Mouse (Mus musculus) midbrain, embryonic 11.5 days (tissue): ENCODE results near the gene Tnfrsf12a. TPM values are rescaled to one million over a fixed set of nuclear protein-coding genes. Genes with fewer than 3 reads are reported as not detected.

Source experiments
- ATAC-seq: fragments of 200-750 bp; cut with Nextera tagmentation; 2 replicates; pipeline ENCODE4 v1.8.0; 2017; ENCODE audit warnings: moderate TSS enrichment, moderate library complexity; ENCODE audit not compliant: low FRiP score
- DNase-seq: peaks from one replicate; pipeline ENCODE4 v3.0.0; 2015; ENCODE audit warnings: low spot score; ENCODE audit errors: missing footprints
- H3K27ac ChIP-seq: fragments of 300-500 bp; sonication (generic); 2 replicates; pipeline ENCODE4 v1.5.1; 2014; ENCODE audit warnings: low read depth, low read length
- H3K27me3 ChIP-seq: fragments of 300-500 bp; sonication (generic); 2 replicates; pipeline ENCODE4 v1.6.1; 2014; ENCODE audit warnings: mild to moderate bottlenecking, low read length, moderate library complexity, mixed read lengths; ENCODE audit not compliant: control insufficient read depth, insufficient read depth
- H3K36me3 ChIP-seq: fragments of 300-500 bp; sonication (generic); 2 replicates; pipeline ENCODE4 v1.6.1; 2014; ENCODE audit warnings: mild to moderate bottlenecking, low read length, moderate library complexity, mixed read lengths; ENCODE audit not compliant: control insufficient read depth, insufficient read depth
- H3K4me1 ChIP-seq: fragments of 300-500 bp; sonication (generic); 2 replicates; pipeline ENCODE4 v1.6.1; 2014; ENCODE audit warnings: low read length; ENCODE audit not compliant: control insufficient read depth, insufficient read depth
- H3K4me2 ChIP-seq: fragments of 300-500 bp; sonication (generic); 2 replicates; pipeline ENCODE4 v1.6.1; 2014; ENCODE audit warnings: mild to moderate bottlenecking, moderate library complexity
- H3K4me3 ChIP-seq: fragments of 300-500 bp; sonication (generic); 2 replicates; pipeline ENCODE4 v1.5.1; 2014; ENCODE audit warnings: low read depth, low read length
- H3K9ac ChIP-seq: fragments of 300-500 bp; sonication (generic); 2 replicates; pipeline ENCODE4 v1.6.1; 2014; ENCODE audit warnings: low read length
- H3K9me3 ChIP-seq: fragments of 300-500 bp; sonication (generic); 2 replicates; pipeline ENCODE4 v1.6.1; 2016; ENCODE audit warnings: low read length; ENCODE audit not compliant: control insufficient read depth
- WGBS: fragments of 180-500 bp; shearing (Covaris S2); extraction: QIAGEN DNeasy Blood & Tissue Kit; methylation state at CpG from one replicate; pipeline ENCODE4 v1.1.7; 2014; 5-methylcytosine and 5-hydroxymethylcytosine counted together
- polyA plus RNA-seq: library from polyadenylated mRNA; unstranded; fragments of >200 nt; fragmentation: Nextera tagmentation; extraction: Ambion mirVana; gene quantifications from 2 replicates; pipeline ENCODE4 v1.2.1, GENCODE M21; 2014

Gene Tnfrsf12a
- polyA plus RNA-seq, 1 experiment from 2014 or later: 2.0 TPM

DNA sequence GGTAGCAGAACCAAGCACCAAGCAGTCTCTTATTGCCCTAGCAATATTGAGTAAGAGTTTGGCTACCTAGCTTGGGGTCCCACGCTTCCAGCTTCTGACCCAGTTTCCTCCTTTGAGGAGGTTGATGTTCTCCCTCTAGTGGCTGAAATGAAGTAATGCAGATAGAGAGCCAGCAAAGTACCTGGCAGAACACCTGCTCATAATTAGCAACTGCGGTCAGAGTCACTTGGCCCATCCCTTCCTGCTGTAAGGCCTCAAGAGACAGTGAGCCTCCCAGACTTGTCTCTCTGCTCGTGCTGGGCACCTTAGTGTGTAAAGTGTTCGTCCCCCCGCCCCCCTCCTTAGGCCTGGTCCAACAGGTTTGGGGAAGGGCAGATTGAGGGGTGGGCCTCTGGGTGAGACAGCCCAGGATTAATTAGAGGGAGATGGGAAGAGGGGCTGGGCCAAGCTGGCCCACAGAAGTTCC lies 12.7 kb downstream of the Tnfrsf12a start:
- Histone ChIP-seq H3K4me3 (no peak overlapping the region), H3K27ac (no peak overlapping the region), H3K27me3 (peaks cover 23% of the 10 kb centered on the region), H3K4me2 (no peak overlapping the region), H3K36me3 (no peaks in the 10 kb centered on the region; the same call in 1 of the 2 replicates), H3K9ac (no peak overlapping the region), H3K4me1 (no peaks in the 10 kb centered on the region), H3K9me3 (no peaks in the 10 kb centered on the region)
- DNase-seq: peak; percentile 85
- 18% methylated on average over 5 of the region's 5 CpGs for WGBS
- ATAC-seq: peak; percentile 45

DNA sequence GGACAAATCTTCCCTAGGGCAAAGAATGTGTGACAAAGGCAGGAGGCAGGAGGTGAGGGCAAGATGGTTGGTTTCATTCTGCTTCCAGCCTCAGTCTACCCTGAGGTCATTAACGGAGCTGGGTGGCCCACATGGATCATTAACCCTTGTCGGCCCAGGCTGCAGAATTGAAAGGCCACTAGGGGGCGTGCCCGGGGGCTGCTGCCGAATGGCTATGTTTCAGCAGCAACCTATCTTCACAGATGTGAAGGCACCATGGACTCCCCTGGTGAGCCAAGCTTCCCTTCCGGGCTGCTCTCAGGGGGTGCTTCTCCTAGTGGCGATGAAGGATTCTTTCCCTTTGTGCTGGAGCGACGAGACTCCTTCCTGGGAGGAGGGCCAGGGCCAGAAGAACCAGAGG lies 15.7 kb downstream of the Tnfrsf12a start:
- H3K9ac ChIP-seq: no peak overlapping the region
- 2% methylated on average over 9 of the region's 9 CpGs for WGBS
- peaks cover 24% of the 10 kb centered on the region for H3K27me3 ChIP-seq
- H3K4me2 ChIP-seq: no peak overlapping the region
- H3K4me3 ChIP-seq: no peak overlapping the region
- ATAC-seq (no peak), DNase-seq (peak; percentile 87)
- H3K4me1 ChIP-seq: no peaks in the 10 kb centered on the region
- no peaks in the 10 kb centered on the region for H3K36me3 ChIP-seq
- no peak overlapping the region for H3K27ac ChIP-seq
- H3K9me3 ChIP-seq: no peaks in the 10 kb centered on the region

DNA sequence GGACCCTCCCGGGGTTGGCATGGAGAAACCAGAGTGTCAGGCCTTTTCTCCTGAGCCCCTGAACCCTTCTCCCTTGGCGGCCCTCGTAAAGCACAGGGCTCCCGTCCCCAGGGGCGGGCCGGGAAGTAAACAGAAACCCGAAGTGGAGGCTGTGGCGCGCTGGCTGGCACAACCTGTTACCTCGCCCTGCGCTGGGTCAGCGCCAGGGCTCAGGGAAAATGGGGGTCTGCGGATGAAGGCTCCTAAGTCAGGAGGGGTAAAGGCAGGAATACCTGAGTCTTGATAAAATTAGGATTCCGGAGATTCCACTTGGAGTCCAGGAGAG lies 16.4 kb downstream of the Tnfrsf12a start:
- H3K9me3 ChIP-seq: no peaks in the 10 kb centered on the region
- ATAC-seq (no peak), DNase-seq (no peak)
- H3K4me3 ChIP-seq: no peak overlapping the region
- H3K27me3 ChIP-seq: peaks cover 24% of the 10 kb centered on the region
- no peak overlapping the region for H3K4me2 ChIP-seq
- no peaks in the 10 kb centered on the region for H3K4me1 ChIP-seq
- 6% methylated on average over 14 of the region's 14 CpGs for WGBS
- no peak overlapping the region for H3K9ac ChIP-seq
- no peak overlapping the region for H3K27ac ChIP-seq
- H3K36me3 ChIP-seq: no peaks in the 10 kb centered on the region

DNA sequence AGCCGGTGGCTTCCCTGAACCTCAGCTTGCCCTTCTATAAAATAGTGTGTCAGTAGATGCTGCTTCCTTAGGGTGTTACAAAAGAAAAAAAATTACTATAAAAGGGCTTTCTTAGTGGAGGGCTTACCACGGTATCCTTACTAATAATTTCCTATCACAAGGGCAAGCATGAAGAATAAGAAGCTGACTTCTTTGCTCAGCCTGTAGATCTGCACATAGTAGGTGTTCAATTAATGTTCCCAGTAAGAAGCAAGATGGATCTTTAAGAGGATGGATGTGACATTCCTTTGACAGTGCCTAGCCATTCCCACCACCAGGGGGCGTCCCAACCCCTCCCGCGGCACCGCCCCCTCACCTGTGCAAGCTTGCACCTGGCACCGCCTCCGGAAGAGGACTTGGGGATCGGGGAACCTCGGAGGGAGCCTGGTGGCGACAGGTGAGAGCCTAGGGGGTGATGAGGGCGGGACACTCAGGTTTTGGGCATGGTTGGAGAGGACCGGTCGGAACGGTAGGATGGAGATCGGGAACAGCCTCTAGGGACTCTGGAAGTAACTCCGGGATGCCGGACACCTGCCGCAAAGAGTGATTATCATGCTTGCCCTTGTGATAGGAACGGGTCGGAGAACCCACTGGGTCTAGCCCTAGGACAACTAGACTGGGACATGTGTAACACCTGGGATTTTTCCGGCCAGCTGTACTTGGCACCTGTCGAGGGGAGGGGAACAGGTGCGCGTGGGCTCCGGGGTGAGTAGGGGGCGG lies 17.0 kb downstream of the Tnfrsf12a start, which contains the start of gene Bicdl2:
TSS of gene Bicdl2 (plus strand) at position 390 of the 759 bp plus-strand sequence.
- 8% methylated on average over 27 of the region's 27 CpGs for WGBS
- no peaks in the 10 kb centered on the region for H3K36me3 ChIP-seq
- ATAC-seq (no peak), DNase-seq (no peak)
- peaks cover 24% of the 10 kb centered on the region for H3K27me3 ChIP-seq
- no peaks in the 10 kb centered on the region for H3K9me3 ChIP-seq
- no peak within 1 kb of the TSS for H3K9ac ChIP-seq
- no peak within 1 kb of the TSS for H3K27ac ChIP-seq
- H3K4me1 ChIP-seq: no peaks in the 10 kb centered on the region
- no peak within 1 kb of the TSS for H3K4me2 ChIP-seq
- no peak within 1 kb of the TSS for H3K4me3 ChIP-seq

DNA sequence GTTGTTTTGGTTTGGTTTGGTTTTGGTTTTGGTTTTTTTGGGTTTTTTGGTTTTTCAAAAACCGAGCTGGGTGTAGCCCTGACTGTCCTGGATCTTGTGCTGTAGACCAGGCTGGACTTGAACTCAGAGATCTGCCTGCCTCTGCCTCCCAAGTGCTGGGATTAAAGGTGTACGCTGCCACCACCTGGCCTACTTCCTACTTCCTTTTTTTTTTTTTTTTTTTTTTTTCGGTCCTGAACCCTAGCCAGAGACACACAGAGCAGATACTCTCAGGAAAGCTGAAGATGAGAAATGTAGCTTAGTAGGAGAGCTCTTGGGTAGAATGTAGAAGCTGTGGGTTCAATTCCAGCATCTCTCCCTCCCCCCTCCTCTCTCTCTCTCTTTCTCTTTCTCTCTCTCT lies 18.8 kb downstream of the Tnfrsf12a start:
- Histone ChIP-seq H3K9me3 (no peaks in the 10 kb centered on the region), H3K36me3 (no peaks in the 10 kb centered on the region), H3K4me3 (no peak overlapping the region), H3K9ac (no peak overlapping the region), H3K4me2 (no peak overlapping the region), H3K27me3 (peaks cover 24% of the 10 kb centered on the region), H3K27ac (no peak overlapping the region), H3K4me1 (no peaks in the 10 kb centered on the region)
- DNase-seq (no peak), ATAC-seq (no peak)
- 90% methylated on average over 3 of the region's 3 CpGs for WGBS

DNA sequence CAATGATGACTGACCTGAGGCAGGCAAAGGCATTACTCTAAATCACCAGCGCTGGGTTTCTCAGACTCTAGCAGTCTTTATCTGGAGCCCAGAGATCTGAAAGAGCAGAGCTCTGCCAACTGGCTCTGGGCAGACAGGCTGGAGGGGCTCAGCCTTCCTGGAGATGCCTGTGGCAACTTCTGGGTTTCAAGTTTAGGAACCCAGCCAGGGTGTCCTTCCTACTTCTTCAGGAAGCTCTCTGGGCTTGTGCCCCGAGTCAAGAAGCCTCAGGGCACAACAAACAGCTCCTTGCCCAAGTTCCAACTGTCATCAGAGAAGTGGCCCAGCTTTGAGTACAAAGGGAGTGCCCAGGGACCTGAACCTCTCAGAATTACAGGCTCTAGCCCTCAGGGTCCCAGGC lies 22.9 kb downstream of the Tnfrsf12a start:
- H3K36me3 ChIP-seq: no peaks in the 10 kb centered on the region
- no peak overlapping the region for H3K9ac ChIP-seq
- no peaks in the 10 kb centered on the region for H3K4me1 ChIP-seq
- no peak for DNase-seq
- 67% methylated on average over 2 of the region's 2 CpGs for WGBS
- ATAC-seq: no peak
- no peaks in the 10 kb centered on the region for H3K9me3 ChIP-seq
- H3K4me2 ChIP-seq: no peak overlapping the region
- H3K27ac ChIP-seq: no peak overlapping the region
- no peaks in the 10 kb centered on the region; the same call in 1 of the 2 replicates for H3K27me3 ChIP-seq
- no peak overlapping the region for H3K4me3 ChIP-seq

DNA sequence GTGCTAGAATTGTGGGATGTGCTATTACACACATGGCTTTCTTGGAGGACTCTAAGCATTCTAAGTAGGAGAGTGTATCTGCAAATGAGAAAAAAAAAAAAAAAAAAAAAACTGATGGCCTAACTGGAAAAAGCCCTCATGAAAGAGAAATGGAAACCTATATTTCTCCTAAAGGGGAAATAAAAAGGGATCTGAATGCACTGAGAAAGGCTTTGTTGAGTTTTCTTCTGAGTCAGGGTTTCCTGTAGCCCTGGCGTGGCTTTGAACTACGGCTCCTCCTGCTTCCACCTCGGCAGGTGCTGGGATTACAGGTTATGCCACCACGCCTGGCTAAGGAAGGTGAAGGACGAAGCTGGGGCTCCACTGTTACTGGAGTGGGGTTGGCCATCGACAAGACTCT lies 23.3 kb downstream of the Tnfrsf12a start:
- WGBS: 68% methylated on average over 6 of the region's 6 CpGs
- H3K27me3 ChIP-seq: no peaks in the 10 kb centered on the region; the same call in 1 of the 2 replicates
- H3K9me3 ChIP-seq: no peaks in the 10 kb centered on the region
- no peak overlapping the region for H3K9ac ChIP-seq
- H3K27ac ChIP-seq: no peak overlapping the region
- no peak overlapping the region for H3K4me2 ChIP-seq
- ATAC-seq (no peak), DNase-seq (no peak)
- H3K36me3 ChIP-seq: no peaks in the 10 kb centered on the region
- no peak overlapping the region for H3K4me3 ChIP-seq
- no peaks in the 10 kb centered on the region for H3K4me1 ChIP-seq

DNA sequence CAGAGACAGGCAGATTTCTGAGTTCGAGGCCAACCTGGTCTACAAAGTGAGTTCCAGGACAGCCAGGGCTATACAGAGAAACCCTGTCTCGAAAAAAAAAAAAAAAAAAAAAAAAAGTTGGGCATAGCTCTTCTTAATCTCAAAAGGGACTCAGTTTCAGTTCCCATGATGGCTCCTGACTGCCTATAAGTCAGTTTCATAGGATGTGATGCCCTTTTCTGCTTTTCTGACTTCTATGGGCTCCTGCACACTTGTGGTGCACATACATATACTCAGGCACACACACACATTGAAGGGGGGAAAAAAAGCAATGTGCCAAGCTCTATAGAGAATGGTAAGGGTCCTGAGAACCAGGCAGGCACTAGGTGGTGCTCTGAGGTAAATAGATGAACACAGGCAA lies 23.9 kb downstream of the Tnfrsf12a start:
- no peak overlapping the region for H3K4me3 ChIP-seq
- WGBS: 75% methylated on average over 1 of the region's 2 CpGs

DNA sequence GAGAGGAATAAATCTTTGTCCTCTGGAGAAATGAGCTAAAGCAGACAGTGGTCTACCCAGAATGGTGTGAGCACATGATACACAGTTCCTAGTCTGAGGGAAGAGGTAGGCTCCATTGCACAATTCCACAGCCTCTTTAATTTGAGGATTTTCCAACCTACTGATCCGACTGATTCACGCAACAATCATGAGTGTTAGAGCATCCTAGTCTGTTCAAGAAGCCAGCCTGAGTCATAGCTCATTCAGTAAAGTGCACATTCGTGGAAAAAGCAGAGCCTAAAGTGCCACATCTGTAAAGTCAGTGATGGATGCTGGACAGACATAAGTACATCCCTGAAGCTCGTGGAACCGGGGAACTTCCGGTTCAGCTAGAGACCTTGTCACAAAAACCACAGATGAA lies 25.9 kb downstream of the Tnfrsf12a start:
- Histone ChIP-seq H3K36me3 (no peaks in the 10 kb centered on the region), H3K4me2 (no peak overlapping the region), H3K4me1 (no peaks in the 10 kb centered on the region), H3K4me3 (no peak overlapping the region), H3K9me3 (no peaks in the 10 kb centered on the region), H3K27ac (no peak overlapping the region), H3K9ac (no peak overlapping the region), H3K27me3 (no peaks in the 10 kb centered on the region)
- DNase-seq (no peak), ATAC-seq (no peak)
- 76% methylated on average over 6 of the region's 6 CpGs for WGBS

More for the DNA sequence above, 23.9 kb downstream of the Tnfrsf12a start:
- DNase-seq: no peak
- Histone ChIP-seq H3K27ac (no peak overlapping the region), H3K36me3 (no peaks in the 10 kb centered on the region), H3K27me3 (no peaks in the 10 kb centered on the region; the same call in 1 of the 2 replicates), H3K4me2 (no peak overlapping the region), H3K9ac (no peak overlapping the region), H3K9me3 (no peaks in the 10 kb centered on the region), H3K4me1 (no peaks in the 10 kb centered on the region)
- no peak for ATAC-seq
